Mouse (Mus musculus) cerebellum, postnatal 4 days (tissue): ENCODE measurements around the gene Atg7.

Experiments used
- DNase-seq, 2 experiments: peaks; one replicate each; pipeline ENCODE4 v3.0.0; 2022; ENCODE audit warnings: low spot score in 2 of 2, mixed read lengths in 1 of 2

Gene Atg7

DNA sequence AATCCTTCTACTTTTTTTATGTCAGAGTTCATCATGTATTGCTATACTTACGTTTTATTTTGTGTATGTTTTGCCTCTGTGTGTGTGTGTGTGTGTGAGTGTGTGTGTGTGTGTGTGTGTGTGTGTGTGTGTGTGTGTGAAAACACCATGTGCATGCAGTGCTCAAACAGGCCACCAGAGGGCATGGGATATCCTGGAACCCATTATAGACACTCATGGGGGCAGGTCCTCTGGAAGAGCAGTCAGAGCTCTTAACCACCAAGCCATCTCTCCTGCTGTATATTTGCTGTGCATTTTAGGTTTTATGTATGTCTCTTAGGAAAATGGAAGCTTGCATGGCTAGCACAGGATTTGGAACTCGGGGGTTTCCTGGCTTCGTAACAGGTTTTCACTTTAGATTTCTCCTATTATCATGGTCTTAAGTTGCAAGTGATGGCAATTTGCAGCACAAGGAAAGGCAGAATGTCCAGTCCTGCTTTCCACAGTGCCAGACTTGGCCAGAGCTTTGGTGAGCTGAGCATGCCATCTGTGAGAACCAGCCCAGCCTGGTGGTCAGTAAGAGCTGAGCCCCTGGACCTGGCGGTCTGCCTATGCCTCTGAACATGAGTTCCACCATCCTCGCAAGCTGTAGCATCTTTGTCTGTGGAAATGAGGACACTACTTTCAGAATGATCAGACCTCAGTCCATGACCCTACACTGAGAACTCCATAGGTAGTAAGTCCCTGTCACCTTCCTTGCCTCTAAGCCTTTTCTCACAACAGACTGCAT lies 172.2 kb downstream of the Atg7 start:
- peak in 1 of 2 experiments; percentile 58 for DNase-seq

DNA sequence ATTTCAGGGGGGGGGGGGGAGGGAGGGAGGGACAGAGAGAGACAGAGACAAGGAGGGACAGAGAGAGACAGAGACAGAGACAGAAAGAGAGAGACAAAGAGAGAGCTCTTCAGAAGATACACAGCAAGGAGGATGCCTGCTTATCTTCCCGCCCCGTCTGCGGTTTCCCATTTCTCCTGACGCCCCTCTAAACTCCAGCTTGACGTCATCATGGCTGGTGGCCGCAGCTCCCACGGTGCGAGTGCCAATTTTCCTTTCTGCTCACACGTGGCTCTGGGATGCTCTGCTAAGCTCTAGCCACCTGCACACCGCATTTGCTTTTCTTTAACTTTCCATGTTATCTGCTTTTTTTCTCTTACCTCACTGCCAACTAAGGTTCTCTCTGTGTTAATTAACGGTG lies 175.1 kb downstream of the Atg7 start:
- no peak for DNase-seq

DNA sequence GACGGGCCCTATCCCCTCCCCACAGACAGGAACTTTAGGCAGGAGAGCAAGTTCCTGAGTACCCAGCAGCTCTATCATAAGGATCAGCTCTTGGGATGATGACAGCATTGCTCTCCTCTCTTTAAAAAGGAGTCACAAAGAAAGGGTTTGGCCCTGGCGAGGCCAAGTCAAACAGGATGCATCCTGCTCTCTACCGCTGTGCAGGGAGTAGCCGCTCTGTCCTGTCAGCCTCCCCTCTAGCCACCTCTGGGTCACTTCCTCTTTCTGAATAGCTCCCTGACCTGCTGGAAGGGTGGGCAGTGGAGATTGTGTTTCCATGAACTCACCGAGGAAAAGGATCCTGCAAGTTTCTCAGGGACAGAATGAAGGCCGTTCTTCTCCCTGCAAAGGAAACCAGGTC lies 175.6 kb downstream of the Atg7 start:
- no peak for DNase-seq

DNA sequence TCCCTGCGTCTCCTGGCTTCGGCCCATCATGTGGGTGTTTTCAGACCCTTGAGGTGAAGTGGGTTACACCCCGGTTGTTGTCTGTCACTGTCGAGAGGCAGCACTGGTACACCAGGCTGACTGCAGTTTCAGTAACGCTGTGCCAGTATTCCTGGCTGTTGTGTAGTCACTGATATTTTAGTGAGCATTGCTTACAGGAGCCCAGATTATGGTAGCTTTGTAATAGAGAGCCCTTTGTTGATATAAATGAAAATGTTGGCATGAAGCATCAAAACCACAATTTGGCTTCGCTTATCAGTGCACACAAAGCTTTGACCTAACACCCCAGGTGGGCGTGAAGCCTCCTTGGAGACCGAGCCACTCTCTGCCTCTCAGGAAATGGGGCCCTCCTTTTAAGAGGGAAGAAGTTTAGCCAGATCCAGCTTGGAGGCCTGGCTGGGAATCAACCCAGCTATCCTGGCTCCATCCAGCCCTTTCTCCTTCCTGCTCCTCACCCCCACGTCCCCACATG lies 177.1 kb downstream of the Atg7 start:
- DNase-seq = no peak

DNA sequence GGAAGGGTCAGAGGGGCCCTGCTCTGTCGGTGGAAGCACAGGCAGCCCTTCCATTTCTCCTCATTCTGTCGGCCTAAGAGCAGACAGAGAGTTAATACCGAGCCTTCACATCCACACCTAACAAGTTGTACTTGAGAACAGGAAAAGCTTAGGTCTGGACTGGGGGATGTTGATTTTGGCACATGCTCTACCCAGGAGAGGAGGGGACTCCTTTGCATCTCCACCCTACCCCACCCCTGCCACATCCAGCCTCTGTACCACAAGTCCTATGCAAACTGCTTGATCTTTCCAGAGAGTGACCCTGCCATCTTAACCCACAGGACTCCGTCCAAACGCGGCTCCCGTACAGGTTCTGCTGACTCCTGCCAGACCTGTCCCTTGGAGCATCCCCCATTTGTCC lies 178.7 kb downstream of the Atg7 start:
- no peak for DNase-seq

DNA sequence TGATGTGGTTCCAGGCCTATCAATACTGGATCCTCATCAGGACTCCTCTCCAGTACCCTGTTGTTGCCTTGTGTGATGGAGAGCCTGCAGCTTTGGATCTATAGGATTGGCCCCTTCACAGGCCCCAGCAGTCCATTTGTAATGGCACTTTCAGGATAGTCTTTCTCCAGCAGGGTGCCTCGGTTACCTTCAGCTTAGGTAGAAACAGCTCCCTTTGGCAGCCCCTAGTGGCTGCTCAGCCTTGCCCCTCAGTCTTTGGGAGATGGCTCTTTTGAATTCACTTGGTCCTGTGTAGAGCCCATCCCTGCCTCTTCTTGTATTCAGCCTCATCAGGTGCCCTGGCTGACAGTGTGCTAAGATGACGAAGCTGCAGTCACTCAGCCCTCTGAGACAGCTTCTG lies 184.0 kb downstream of the Atg7 start:
- DNase-seq = no peak

DNA sequence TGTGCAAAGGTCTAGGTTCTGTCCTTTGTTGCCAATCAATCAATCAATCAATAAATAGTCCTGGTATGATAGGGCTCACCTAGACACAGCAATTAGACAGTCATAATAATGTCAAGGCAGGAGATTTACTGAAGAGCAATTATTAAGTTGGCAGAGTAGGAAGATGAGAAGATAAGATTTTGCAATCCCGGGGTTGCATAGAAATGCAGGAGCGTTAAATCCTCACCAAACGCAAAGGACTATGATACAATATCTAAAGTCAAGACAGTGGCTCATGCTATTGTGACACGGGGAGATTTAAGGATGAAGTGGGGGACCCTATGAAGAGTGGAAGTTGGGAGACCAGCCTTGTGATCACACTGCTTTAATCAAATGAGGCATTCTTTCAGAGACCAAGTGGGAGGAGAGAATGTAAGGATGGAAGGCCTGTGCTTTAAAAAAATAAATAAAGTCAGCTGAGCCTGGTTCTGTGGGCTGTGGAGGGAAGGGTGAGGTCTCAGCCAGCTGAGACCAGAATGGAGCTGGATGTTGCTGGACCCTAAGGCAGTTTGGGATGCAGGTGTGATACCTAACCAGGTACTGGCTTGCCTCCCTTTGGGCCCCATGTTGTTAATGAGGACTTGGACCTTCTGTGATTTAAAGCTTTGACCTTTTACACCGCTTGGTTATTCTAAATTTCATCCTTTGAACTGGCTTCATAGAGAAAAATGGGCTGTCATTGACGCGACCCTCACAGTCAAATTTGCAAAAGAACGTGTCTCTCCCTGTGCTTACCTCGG lies 187.0 kb downstream of the Atg7 start:
- DNase-seq = no peak

DNA sequence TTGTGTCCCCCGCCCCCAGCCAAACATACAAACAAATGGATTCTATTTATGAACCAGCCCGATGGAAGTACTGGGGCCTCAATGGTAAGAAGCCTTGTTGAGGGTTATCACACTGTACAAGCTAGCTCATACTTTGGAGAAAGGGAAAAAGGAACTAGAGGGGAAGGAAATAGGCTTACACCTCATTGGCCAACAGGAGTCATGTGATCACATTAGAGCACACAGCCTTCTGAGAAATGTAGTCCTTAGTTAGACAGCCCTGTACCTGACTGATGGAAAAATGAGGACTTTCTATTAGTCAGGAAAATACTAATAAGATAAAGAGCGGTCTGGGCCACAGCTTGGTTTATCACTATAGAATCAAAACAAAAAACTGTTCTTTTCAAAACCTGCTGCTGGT lies 188.9 kb downstream of the Atg7 start:
- no peak for DNase-seq

DNA sequence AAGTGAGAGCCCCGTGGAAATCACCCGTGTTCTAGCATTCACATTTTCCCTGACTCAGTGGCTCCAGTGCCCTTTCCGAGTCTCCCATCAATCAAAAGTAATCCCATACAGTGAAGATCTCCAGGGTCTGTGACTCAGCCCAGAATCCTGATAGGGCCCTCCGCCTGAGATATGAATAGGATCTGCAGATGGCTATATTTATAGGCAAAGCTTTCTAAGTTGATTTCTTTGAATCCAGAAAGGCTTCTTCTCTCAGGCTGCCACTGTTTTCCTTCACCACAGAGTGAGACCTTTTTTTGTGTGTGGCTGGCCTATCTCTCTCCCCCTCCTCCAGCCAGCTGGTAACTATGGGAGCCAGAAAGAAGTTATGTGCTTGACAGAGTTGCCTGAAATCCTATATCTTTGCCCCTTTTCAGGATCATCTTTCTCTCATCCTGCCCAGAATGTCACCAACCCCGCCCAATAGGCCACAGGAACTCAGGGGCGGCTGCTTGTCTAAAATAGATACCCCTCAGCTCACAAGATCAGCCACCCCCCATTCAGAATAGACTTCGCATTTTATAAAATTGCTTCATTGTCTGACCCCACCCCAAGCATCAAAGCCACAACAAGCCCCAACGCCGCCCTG lies 190.3 kb downstream of the Atg7 start:
- DNase-seq = no peak

DNA sequence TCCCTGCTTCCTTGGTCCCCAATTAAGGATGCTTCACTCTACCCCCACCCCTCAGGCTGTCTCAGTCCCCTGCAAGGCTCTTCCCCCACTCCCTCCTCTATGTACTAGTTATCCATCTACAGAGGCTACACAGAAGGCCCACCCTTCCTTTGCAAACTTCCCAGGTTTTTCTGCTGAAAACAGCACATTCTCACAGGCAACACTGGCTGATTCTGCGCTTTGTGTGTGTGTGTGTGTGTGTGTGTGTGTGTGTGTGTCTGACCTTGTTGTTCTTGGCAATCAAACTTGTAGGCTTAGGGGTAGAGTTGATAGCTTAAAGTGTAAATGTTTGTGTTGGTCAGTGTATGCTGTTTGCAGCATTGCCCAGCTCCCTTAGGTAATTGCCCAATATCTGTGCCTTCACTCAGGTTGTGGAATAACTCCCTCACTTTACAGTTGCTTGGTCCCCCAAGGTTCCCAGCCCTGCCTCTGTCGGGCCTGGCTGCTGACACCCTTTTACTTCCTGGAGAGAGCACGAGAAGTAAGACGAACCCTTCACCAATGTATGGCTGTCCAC lies 191.0 kb downstream of the Atg7 start:
- no peak for DNase-seq

DNA sequence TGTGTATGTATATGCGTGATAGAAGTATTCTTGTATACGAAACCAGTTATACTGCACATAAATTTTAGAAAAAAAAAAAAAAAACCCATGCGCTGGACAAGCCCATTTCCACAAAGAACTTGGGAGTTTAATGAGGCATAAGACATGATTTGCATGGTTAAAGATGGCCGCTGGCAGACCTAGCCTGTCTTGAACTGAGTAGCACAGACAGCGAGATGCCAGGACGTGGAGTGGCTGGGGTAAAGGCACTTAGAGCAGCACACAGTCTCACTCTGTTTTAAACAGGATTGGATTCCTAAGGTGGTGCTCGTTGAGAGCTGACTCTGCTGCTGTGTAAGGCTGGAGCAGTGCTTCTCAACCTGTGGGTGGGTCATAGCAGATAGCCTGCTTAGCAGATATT lies 192.4 kb downstream of the Atg7 start:
- no peak for DNase-seq

DNA sequence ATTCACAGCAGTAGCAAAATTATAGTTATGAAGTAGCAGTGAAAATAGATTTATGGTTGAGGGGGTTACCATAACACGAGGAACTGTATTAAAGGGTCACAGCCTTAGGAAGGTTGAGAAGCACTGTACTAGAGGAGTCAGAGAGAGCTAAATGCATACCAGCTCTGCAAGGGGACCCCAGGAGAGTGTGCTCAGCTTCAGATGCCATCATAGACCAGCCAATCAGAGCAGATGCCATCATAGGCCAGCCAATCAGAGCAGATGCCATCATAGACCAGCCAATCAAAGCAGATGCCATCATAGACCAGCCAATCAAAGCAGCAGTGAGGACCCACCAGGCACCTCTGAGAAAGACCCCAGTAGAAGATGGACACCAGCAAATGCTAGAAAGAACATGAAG lies 192.9 kb downstream of the Atg7 start:
- DNase-seq = no peak

DNA sequence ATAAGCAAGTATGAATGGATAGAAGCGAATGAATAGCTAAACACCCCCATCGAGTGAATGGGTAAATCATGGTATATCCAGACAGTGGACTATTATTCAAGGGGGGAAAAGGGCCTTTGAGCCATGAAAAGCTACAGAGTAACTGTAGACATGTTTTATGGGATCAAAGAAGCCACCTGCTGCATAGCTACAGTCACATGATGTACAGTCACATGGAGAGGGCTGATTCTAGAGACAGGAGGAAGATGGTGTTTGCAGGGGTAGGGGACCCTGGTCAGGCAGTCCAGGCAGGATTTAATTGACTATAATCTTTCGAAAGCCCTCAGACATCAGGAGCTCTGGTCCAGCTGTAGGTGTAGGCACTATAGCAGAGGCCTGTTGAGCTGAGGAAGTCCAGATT lies 193.5 kb downstream of the Atg7 start:
- DNase-seq = no peak

DNA sequence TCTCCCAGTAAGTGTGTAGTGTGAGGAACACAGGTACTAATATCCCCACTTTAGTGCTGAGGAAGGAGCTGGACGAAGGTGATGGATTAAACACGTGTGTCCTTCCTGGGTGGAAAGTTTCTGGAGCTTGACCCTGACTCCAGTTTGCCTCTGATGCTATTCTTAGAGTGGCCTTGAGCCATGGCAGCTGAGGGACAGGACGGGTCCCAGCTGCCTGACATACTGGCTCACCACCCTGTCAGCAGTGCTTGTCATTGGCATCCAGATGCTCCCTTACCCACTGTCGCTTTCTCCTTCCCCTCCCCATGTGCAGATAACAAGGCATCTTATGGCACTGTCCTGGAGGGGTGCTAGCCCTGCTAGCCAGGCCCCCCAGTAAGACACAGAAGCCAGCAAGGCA lies 196.0 kb downstream of the Atg7 start:
- DNase-seq = no peak

DNA sequence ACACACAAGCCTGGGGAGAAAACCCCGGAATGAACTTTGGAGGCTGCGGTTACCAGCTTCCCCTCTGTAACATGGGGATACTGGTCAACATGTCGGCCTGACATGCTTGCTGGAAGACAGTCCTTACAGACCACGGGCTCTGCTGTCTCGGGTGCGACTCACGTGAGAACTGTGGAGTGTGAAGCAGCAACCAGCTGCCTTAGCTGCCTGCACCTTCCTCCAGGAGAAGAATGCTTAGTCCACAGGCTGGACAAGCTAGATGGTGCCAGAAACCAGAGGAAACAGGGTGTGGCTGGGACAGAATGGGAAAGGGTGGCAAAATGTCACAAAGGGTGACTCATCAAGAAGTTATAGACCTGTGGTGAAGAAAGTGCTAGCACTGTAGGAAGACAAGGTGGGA lies 197.1 kb downstream of the Atg7 start:
- DNase-seq = no peak

DNA sequence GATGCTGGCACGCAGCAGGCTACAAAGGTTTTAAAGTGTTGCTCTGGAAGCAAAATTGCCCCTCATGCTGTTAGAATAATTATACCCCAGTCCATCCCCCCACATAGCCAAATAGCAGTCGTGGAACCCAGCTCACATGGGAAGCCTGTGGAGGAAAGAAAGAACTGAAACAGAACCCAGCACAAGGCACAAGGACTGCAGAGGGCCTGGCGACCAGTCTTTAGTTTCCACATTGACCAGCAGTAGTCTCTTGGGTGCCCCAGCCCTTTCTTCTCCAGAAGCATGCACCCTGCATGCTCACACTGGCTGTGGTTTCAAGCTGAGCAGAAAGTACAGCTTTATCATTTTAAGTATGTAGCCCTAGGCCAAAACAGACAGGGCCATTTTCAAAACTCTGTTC lies 199.2 kb downstream of the Atg7 start:
- no peak for DNase-seq

DNA sequence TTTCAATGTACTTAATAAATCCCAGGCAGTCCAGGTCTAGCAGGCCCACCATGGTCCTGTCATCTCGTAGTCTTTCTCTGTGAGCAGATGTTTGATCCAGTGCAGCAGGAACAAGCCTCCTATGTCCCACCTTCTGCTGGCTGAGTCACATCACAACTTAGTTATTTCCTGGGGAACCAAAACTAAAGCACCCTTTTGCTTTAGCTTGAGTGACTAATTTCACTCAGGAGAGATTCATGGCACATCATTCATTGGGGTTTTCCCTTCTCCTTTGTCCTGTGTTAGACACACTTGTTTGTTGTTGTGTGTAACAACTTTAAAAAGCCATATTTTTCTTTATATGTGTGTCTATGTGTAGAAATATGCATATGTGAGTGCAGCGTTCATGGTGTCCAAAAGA lies 200.0 kb downstream of the Atg7 start:
- no peak for DNase-seq

DNA sequence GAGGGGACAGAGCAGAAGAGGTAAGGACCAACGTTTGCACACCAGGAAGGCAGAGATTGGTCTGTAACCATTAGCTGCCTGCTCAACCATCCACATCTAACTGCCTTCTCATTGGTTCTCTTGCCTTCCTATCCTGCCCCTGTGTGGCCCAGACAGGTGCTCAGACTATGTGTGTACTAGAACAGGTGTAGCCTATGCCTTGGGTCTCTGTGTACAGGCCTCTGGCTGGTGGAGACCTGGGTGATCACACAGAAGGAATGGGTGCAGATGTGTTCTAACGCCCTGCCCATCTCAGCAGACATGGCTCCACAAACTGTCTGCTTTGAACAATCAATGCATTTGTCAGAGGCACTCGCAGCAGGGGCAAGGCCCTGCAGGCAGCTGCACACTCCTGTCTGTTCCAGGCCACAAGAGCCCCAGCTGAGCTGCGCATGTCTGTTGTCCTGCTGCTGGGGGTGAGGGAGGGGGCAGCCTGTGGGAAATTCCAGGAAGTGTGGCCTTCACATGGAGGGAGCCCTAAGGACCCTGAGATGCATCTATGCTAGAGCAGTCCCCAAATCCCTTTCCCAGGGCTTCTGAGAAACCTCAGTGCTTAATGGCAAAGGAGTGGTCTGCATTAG lies 203.4 kb downstream of the Atg7 start:
- no peak for DNase-seq

DNA sequence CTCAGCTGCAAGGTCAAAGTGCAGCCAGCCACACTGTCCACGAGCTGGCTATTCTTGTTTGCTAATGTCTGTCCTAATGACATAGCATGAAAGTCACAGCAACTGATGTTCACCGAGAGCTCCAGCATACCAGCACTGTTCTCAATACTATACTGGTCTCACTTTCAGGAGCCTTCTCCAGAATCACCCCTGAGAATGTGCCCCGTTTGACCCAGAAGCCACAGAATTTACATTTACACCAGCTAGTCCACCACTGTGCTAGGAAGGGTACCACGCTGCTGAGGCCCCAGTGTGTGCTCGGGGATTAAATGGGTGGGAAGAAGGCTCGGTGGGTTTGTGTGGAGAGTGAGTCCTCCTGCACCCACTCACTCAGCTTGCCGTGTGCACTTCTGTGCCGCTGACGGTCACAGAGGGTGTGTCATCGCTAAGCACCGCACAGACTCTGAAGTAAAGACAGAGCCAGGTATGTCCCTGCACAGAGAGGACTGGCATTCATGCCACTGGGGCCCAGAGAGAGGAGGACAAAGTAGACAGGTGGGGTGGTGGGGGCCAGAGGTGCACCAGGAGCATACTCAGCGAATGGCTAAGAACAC lies 204.8 kb downstream of the Atg7 start:
- no peak for DNase-seq

DNA sequence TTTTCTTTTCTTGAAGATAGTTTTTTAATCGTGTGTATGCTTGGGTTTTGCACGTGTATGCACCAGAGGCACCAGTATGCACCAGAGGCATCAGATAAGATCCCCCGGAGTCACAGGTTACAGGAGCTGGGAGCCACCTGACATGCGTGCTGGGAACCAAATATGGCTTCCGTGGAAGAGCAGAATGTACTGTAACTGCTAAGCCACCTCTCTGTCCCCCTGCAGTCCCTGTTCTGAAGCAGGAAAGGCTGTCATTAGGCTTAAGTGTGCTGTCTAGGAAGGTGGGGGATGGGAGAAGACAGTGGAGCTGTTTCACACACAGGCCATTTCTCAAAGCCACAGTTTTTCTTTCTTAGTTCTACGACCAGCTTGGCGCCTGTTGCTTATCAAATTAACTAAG lies 205.9 kb downstream of the Atg7 start:
- no peak for DNase-seq

DNA sequence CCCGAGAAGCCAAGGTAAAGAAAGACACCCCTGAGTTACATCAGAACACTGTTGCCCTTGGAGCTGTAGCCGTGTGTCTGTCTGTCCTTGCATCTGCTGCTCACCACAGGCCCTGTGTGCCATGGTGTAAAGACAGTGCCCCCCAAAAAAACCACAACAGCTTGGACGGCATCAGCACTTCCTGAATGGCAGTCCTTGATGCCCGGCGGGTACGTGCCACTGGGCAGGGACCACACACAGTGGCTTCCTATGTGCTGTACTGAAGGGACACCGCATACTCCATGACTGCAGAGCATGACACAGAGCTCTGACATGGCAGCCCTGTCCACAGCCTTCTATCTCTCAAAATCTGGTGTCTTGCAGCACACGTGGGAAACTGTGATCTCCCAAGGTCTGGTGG lies 206.9 kb downstream of the Atg7 start:
- DNase-seq = no peak

DNA sequence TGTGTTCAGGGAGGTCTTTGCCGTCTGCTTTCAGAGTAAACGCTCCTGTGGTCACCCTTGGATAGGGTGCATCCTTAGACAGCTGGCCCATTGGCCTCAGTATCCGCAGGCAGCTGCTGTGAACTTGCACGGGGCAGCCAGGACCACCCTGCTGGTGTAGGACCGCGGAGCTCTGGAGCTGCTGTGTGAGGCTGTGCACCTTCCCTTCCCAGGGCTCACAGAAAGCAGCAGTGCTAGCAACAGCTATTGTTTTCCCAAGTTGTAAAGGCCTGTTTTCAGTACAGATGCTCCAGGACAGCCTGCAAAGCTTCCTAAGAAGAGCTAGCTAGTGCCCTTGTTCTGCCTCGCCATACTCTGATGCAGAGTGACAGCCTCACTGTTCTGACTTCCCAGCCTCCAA lies 208.8 kb downstream of the Atg7 start:
- no peak for DNase-seq
